Mouse (Mus musculus): ENCODE measurements around the gene Edem1. TPM values are rescaled to one million over a fixed set of nuclear protein-coding genes. Genes with fewer than 3 reads are reported as not detected.

Edem1 gene
- total RNA-seq, 2 experiments from 2014 or later = 17.1 to 18.1 TPM

- Histone ChIP-seq H3K4me3 (no peak overlapping the region), H3K27ac (no peak overlapping the region)
- intact Hi-C loops (cut with DNase I) = no loop called here
- DNase-seq (ENCODE audit: extremely low spot score in 1 of 2, low spot score in 2 of 2) = no peak
- no peak for TF ChIP-seq CTCF (IDR thresholded peaks at IDR 0.05)
Measured at GRCm38 (mm10) chr6:108805871-108806270, 22.6 kb upstream of the Edem1 start.

- Histone ChIP-seq H3K27ac (no peak overlapping the region), H3K4me3 (no peak overlapping the region)
- TF ChIP-seq CTCF (IDR thresholded peaks at IDR 0.05) = peak; percentile 37
- DNase-seq (ENCODE audit: extremely low spot score in 1 of 2, low spot score in 2 of 2) = no peak
- intact Hi-C loops (cut with DNase I) = no loop called here
Measured at GRCm38 (mm10) chr6:108807446-108807845, 21.0 kb upstream of the Edem1 start.

- intact Hi-C loops (cut with DNase I) = no loop called here
- no peak overlapping the region for H3K4me3 ChIP-seq
- DNase-seq (ENCODE audit: extremely low spot score in 1 of 2, low spot score in 2 of 2) = no peak
- no peak overlapping the region for H3K27ac ChIP-seq
- TF ChIP-seq CTCF (IDR thresholded peaks at IDR 0.05) = peak; percentile 34
Measured at GRCm38 (mm10) chr6:108808786-108809185, 19.7 kb upstream of the Edem1 start.

- DNase-seq (ENCODE audit: extremely low spot score in 1 of 2, low spot score in 2 of 2) = no peak
- no peak overlapping the region for H3K4me3 ChIP-seq
- H3K27ac ChIP-seq = no peak overlapping the region
- no peak for TF ChIP-seq CTCF (IDR thresholded peaks at IDR 0.05)
- intact Hi-C loops (cut with DNase I) = no loop called here
Measured at GRCm38 (mm10) chr6:108810237-108810636, 18.2 kb upstream of the Edem1 start.

GRCm38 (mm10) chr6:108812134-108812533, 16.3 kb upstream of the Edem1 start:
- TF ChIP-seq CTCF (IDR thresholded peaks at IDR 0.05) = no peak
- Histone ChIP-seq H3K27ac (no peak overlapping the region), H3K4me3 (no peak overlapping the region)
- intact Hi-C loops (cut with DNase I) = no loop called here
- DNase-seq (ENCODE audit: extremely low spot score in 1 of 2, low spot score in 2 of 2) = no peak

- H3K27ac ChIP-seq = peak overlapping the region; percentile 16; the same call in 1 of the 2 replicates
- intact Hi-C loops (cut with DNase I) = no loop called here
- no peak for TF ChIP-seq CTCF (IDR thresholded peaks at IDR 0.05)
- no peak overlapping the region for H3K4me3 ChIP-seq
- DNase-seq (ENCODE audit: extremely low spot score in 1 of 2, low spot score in 2 of 2) = no peak
Measured at GRCm38 (mm10) chr6:108817510-108817909, 10.9 kb upstream of the Edem1 start.

GRCm38 (mm10) chr6:108824816-108825545, 3.5 kb upstream of the Edem1 start:
- intact Hi-C loops (cut with DNase I) = no loop called here
- Histone ChIP-seq H3K4me3 (no peak overlapping the region), H3K27ac (no peak overlapping the region)
- DNase-seq (ENCODE audit: extremely low spot score in 1 of 2, low spot score in 2 of 2) = no peak
- no peak for TF ChIP-seq CTCF (IDR thresholded peaks at IDR 0.05)

- TF ChIP-seq CTCF (IDR thresholded peaks at IDR 0.05) = no peak
- intact Hi-C loops (cut with DNase I) = no loop called here
- DNase-seq (ENCODE audit: extremely low spot score in 1 of 2, low spot score in 2 of 2) = no peak
- no peak overlapping the region for H3K27ac ChIP-seq
- no peak overlapping the region for H3K4me3 ChIP-seq
Measured at GRCm38 (mm10) chr6:108826070-108826469, 2.4 kb upstream of the Edem1 start.

- no peak for DNase-seq (ENCODE audit: extremely low spot score in 1 of 2, low spot score in 2 of 2)
- TF ChIP-seq CTCF (IDR thresholded peaks at IDR 0.05) = no peak
- intact Hi-C loops (cut with DNase I) = no loop called here
- H3K4me3 ChIP-seq = peak overlapping the region; percentile 76; the same call in 1 of the 2 replicates
- no peak overlapping the region for H3K27ac ChIP-seq
Measured at GRCm38 (mm10) chr6:108827336-108827920, 1.0 kb upstream of the Edem1 start.

GRCm38 (mm10) chr6:108828872-108829271, 431 bp downstream of the Edem1 start:
- H3K27ac ChIP-seq = peak overlapping the region; percentile 91
- TF ChIP-seq CTCF (IDR thresholded peaks at IDR 0.05) = no peak
- intact Hi-C loops (cut with DNase I) = loop anchor here (2.0 kb wide), 1 partner anchor 46 kb away; the partner anchor contains the start of gene Arl8b
- peak overlapping the region; percentile 76 for H3K4me3 ChIP-seq
- no peak for DNase-seq (ENCODE audit: extremely low spot score in 1 of 2, low spot score in 2 of 2)

- intact Hi-C loops (cut with DNase I) = loop anchor here (2.0 kb wide), 1 partner anchor 47 kb away; the partner anchor contains the start of gene Arl8b
- no peak for DNase-seq (ENCODE audit: extremely low spot score in 1 of 2, low spot score in 2 of 2)
- TF ChIP-seq CTCF (IDR thresholded peaks at IDR 0.05) = no peak
- Histone ChIP-seq H3K27ac (peak overlapping the region; percentile 91), H3K4me3 (peak overlapping the region; percentile 76)
Measured at GRCm38 (mm10) chr6:108829386-108830370, 1.2 kb downstream of the Edem1 start.

- TF ChIP-seq CTCF (IDR thresholded peaks at IDR 0.05) = no peak
- no peak overlapping the region for H3K27ac ChIP-seq
Measured at GRCm38 (mm10) chr6:108832170-108832569, 3.7 kb downstream of the Edem1 start.

More at GRCm38 (mm10) chr6:108832170-108832569, 3.7 kb downstream of the Edem1 start:
- no peak for DNase-seq (ENCODE audit: extremely low spot score in 1 of 2, low spot score in 2 of 2)
- no peak overlapping the region for H3K4me3 ChIP-seq
- intact Hi-C loops (cut with DNase I) = no loop called here
